Mouse (Mus musculus) regulatory T cell (primary cell): ENCODE results near the gene Nhs.

Experiments
- in situ Hi-C: fragments of 300-600 bp; cut with MboI, MseI; formaldehyde crosslinking; loops from one replicate; pipeline ENCODE4 v1.15.1; 2025; ENCODE audit warnings: high pct_unique_total_duplicates

Gene Nhs

GRCm38 (mm10) chrX:162020039-162020566, 139.4 kb downstream of the Nhs start:
- in situ Hi-C loops = no loop called here

- in situ Hi-C loops = no loop called here
Observed at GRCm38 (mm10) chrX:162017471-162017870, 142.1 kb downstream of the Nhs start.

GRCm38 (mm10) chrX:162012570-162012969, 147.0 kb downstream of the Nhs start:
- in situ Hi-C loops = no loop called here

- in situ Hi-C loops = no loop called here
Observed at GRCm38 (mm10) chrX:162009876-162010275, 149.7 kb downstream of the Nhs start.

- in situ Hi-C loops = no loop called here
Observed at GRCm38 (mm10) chrX:162003818-162004217, 155.7 kb downstream of the Nhs start.

GRCm38 (mm10) chrX:161998876-161999275, 160.7 kb downstream of the Nhs start:
- in situ Hi-C loops = no loop called here

- in situ Hi-C loops = no loop called here
Observed at GRCm38 (mm10) chrX:161997170-161997795, 162.2 kb downstream of the Nhs start.

- in situ Hi-C loops = no loop called here
Observed at GRCm38 (mm10) chrX:161990171-161990570, 169.4 kb downstream of the Nhs start.

GRCm38 (mm10) chrX:161984961-161985360, 174.6 kb downstream of the Nhs start:
- in situ Hi-C loops = no loop called here

GRCm38 (mm10) chrX:161981399-161981798, 178.1 kb downstream of the Nhs start:
- in situ Hi-C loops = no loop called here

- in situ Hi-C loops = no loop called here
Observed at GRCm38 (mm10) chrX:161979946-161980345, 179.6 kb downstream of the Nhs start.

GRCm38 (mm10) chrX:161977236-161977841, 182.2 kb downstream of the Nhs start:
- in situ Hi-C loops = no loop called here

GRCm38 (mm10) chrX:161976376-161976775, 183.2 kb downstream of the Nhs start:
- in situ Hi-C loops = no loop called here

GRCm38 (mm10) chrX:161973572-161973971, 186.0 kb downstream of the Nhs start:
- in situ Hi-C loops = no loop called here

- in situ Hi-C loops = no loop called here
Observed at GRCm38 (mm10) chrX:161972723-161973122, 186.8 kb downstream of the Nhs start.

GRCm38 (mm10) chrX:161971961-161972502, 187.5 kb downstream of the Nhs start:
- in situ Hi-C loops = no loop called here

- in situ Hi-C loops = no loop called here
Observed at GRCm38 (mm10) chrX:161971131-161971530, 188.4 kb downstream of the Nhs start.

GRCm38 (mm10) chrX:161967692-161968091, 191.8 kb downstream of the Nhs start:
- in situ Hi-C loops = no loop called here

- in situ Hi-C loops = no loop called here
Observed at GRCm38 (mm10) chrX:161963372-161963771, 196.2 kb downstream of the Nhs start.

- in situ Hi-C loops = no loop called here
Observed at GRCm38 (mm10) chrX:161962855-161963254, 196.7 kb downstream of the Nhs start.

- in situ Hi-C loops = no loop called here
Observed at GRCm38 (mm10) chrX:161961756-161962155, 197.8 kb downstream of the Nhs start.

GRCm38 (mm10) chrX:161961176-161961575, 198.4 kb downstream of the Nhs start:
- in situ Hi-C loops = no loop called here

- in situ Hi-C loops = no loop called here
Observed at GRCm38 (mm10) chrX:161952356-161952755, 207.2 kb downstream of the Nhs start.
